Mouse (Mus musculus) thymus, adult 2 months (tissue): ENCODE results near the gene Slc6a17.

ENCODE experiments used
- CTCF ChIP-seq: fragments of 200-500 bp; IDR thresholded peaks from 2 replicates; pipeline ENCODE4 v1.5.1; 2012; ENCODE audit warnings: mild to moderate bottlenecking, control low read depth, low read length, moderate library complexity, borderline replicate concordance; ENCODE audit not compliant: control insufficient read depth, poor library complexity, insufficient read depth; ENCODE audit errors: extremely low read depth
- POLR2A ChIP-seq: fragments of 200-500 bp; IDR thresholded peaks from 2 replicates; pipeline ENCODE4 v1.6.1; 2012; ENCODE audit warnings: mild to moderate bottlenecking, low read length, control low read depth, moderate library complexity; ENCODE audit not compliant: control insufficient read depth, poor library complexity, insufficient read depth; ENCODE audit errors: extremely low read depth

- TF ChIP-seq CTCF (no peak), POLR2A (no peak)
Measured at GRCm38 (mm10) chr3:107542584-107542983, 24.8 kb upstream of the Slc6a17 start.
